Mouse (Mus musculus) spleen, adult 2 months (tissue): ENCODE results near the gene Foxj1.

Experiments used
- CTCF ChIP-seq: fragments of 200-500 bp; IDR thresholded peaks from 2 replicates; pipeline ENCODE4 v1.5.1; 2011; ENCODE audit warnings: mild to moderate bottlenecking, inconsistent platforms; ENCODE audit not compliant: insufficient read depth, insufficient read length, insufficient replicate concordance; ENCODE audit errors: extremely low read depth
- POLR2A ChIP-seq: fragments of 200-500 bp; IDR thresholded peaks from 2 replicates; pipeline ENCODE4 v1.6.1; 2011; ENCODE audit warnings: low read depth, low read length, inconsistent platforms

DNA sequence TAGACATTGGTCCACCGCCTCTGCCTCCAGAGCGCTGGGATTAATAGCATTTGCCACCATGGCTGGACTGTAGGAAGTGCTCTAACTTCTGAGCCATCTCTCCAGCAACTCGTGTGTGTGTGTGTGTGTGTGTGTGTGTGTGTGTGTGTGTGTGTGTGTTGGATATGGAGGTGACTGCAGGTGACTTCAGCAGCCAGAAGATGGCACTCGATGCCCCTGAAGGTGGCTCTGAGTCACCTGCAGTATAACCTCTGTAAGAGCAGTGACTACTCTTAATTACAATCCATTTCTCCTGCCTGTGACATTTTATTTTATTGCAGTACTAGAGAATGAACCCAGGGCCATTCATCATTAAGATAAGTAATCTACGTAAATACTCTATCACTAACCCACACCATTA, 16.1 kb upstream of the Foxj1 start:
- TF ChIP-seq POLR2A (no peak), CTCF (no peak)
